Mouse (Mus musculus) kidney, embryonic 16.5 days (tissue): ENCODE measurements around the gene Awat1. TPM values are rescaled to one million over a fixed set of nuclear protein-coding genes. Genes with fewer than 3 reads are reported as not detected.

Experiments
- ATAC-seq: fragments of 200-750 bp; cut with Nextera tagmentation; 2 replicates; pipeline ENCODE4 v1.8.0; 2017; ENCODE audit warnings: moderate TSS enrichment; ENCODE audit not compliant: low FRiP score, low TSS enrichment
- H3K27ac ChIP-seq: fragments of 300-500 bp; sonication (generic); 2 replicates; pipeline ENCODE4 v1.5.1; 2014; ENCODE audit warnings: low read length
- H3K27me3 ChIP-seq: fragments of 300-500 bp; sonication (generic); 2 replicates; pipeline ENCODE4 v1.6.1; 2014; ENCODE audit warnings: low read length, control low read depth, mixed read lengths; ENCODE audit not compliant: insufficient read depth
- H3K36me3 ChIP-seq: fragments of 300-500 bp; sonication (generic); 2 replicates; pipeline ENCODE4 v1.6.1; 2014; ENCODE audit warnings: low read length, control low read depth, mixed read lengths; ENCODE audit not compliant: insufficient read depth
- H3K4me1 ChIP-seq: fragments of 300-500 bp; sonication (generic); 2 replicates; pipeline ENCODE4 v1.6.1; 2014; ENCODE audit warnings: low read length, control low read depth, mixed read lengths; ENCODE audit not compliant: insufficient read depth
- H3K4me2 ChIP-seq: fragments of 300-500 bp; sonication (generic); replicated peaks from 2 replicates; pipeline ENCODE4 v1.6.1; 2014; ENCODE audit warnings: low read depth, low read length
- H3K4me3 ChIP-seq: fragments of 300-500 bp; sonication (generic); 2 replicates; pipeline ENCODE4 v1.5.1; 2014; ENCODE audit warnings: mild to moderate bottlenecking, low read length
- H3K9ac ChIP-seq: fragments of 300-500 bp; sonication (generic); replicated peaks from 2 replicates; pipeline ENCODE4 v1.6.1; 2014; ENCODE audit warnings: low read length
- H3K9me3 ChIP-seq: fragments of 300-500 bp; sonication (generic); 2 replicates; pipeline ENCODE4 v1.6.1; 2016; ENCODE audit warnings: low read length, control low read depth
- WGBS: fragments of 180-500 bp; shearing (Covaris S2); extraction: QIAGEN DNeasy Blood & Tissue Kit; methylation state at CpG from one replicate; pipeline ENCODE4 v1.1.7; 2014; 5-methylcytosine and 5-hydroxymethylcytosine counted together
- polyA plus RNA-seq: library from polyadenylated mRNA; unstranded; fragments of >200 nt; fragmentation: Nextera tagmentation; extraction: Ambion mirVana; gene quantifications from 2 replicates; pipeline ENCODE4 v1.2.1, GENCODE M21; 2015

Awat1 gene
- polyA plus RNA-seq, 1 experiment from 2014 or later: not detected

DNA sequence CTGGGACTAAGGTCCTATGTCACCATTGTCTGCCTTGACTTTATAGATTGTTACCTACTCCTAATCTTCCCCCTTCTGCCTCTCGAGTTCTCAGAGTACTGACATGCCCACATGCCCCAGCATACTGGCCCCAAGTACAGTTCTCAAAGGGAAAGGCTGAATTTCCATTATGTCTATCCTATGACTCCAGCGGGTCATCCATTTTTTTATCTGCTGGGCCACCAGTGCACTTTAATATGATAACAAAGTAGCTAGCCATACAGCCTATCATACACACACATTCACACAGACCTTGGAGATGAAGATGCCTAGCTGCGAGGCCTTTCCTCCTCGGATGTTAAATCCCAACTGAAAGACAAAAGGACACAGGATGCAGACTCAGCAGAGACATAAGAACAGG lies 52.2 kb downstream of the Awat1 start:
- no peak overlapping the region for H3K9ac ChIP-seq
- H3K9me3 ChIP-seq: no peaks in the 10 kb centered on the region
- 90% methylated on average over 4 of the region's 4 CpGs for WGBS
- H3K4me3 ChIP-seq: no peak overlapping the region
- ATAC-seq: no peak
- peaks cover 10% of the 10 kb centered on the region; the same call in 1 of the 2 replicates for H3K36me3 ChIP-seq
- no peaks in the 10 kb centered on the region for H3K4me1 ChIP-seq
- no peak overlapping the region for H3K4me2 ChIP-seq
- peaks cover 3% of the 10 kb centered on the region; the same call in 1 of the 2 replicates for H3K27me3 ChIP-seq
- H3K27ac ChIP-seq: no peak overlapping the region

GRCm38 (mm10) chrX:100625146-100625545 lies 53.1 kb downstream of the Awat1 start:
- Histone ChIP-seq H3K4me1 (no peaks in the 10 kb centered on the region), H3K4me2 (peak overlapping the region; percentile 52), H3K9me3 (no peaks in the 10 kb centered on the region), H3K27ac (no peak overlapping the region), H3K27me3 (peaks cover 3% of the 10 kb centered on the region; the same call in 1 of the 2 replicates), H3K36me3 (peaks cover 10% of the 10 kb centered on the region; the same call in 1 of the 2 replicates), H3K9ac (peak overlapping the region; percentile 69), H3K4me3 (peak overlapping the region; percentile 65)
- 38% methylated on average over 7 of the region's 7 CpGs for WGBS
- no peak for ATAC-seq

- Histone ChIP-seq H3K9me3 (no peaks in the 10 kb centered on the region), H3K4me2 (peak within 1 kb of the TSS; percentile 56), H3K4me1 (no peaks in the 10 kb centered on the region), H3K4me3 (peak within 1 kb of the TSS; percentile 65), H3K9ac (peak within 1 kb of the TSS; percentile 69), H3K36me3 (peaks cover 10% of the 10 kb centered on the region; the same call in 1 of the 2 replicates), H3K27me3 (peaks cover 3% of the 10 kb centered on the region; the same call in 1 of the 2 replicates), H3K27ac (peak within 1 kb of the TSS; percentile 69)
- ATAC-seq: no peak
- WGBS: 34% methylated on average over 3 of the region's 3 CpGs
Observed at GRCm38 (mm10) chrX:100625546-100625801, 53.4 kb downstream of the Awat1 start, which contains the start of gene Kif4. Kif4 (plus strand) TSS chrX:100625737.

- peak within 1 kb of the TSS; percentile 69 for H3K9ac ChIP-seq
- peaks cover 10% of the 10 kb centered on the region; the same call in 1 of the 2 replicates for H3K36me3 ChIP-seq
- H3K27ac ChIP-seq: peak within 1 kb of the TSS; percentile 69
- H3K4me2 ChIP-seq: peak within 1 kb of the TSS; percentile 56
- no peaks in the 10 kb centered on the region for H3K4me1 ChIP-seq
- 25% methylated on average over 62 of the region's 62 CpGs for WGBS
- H3K27me3 ChIP-seq: peaks cover 3% of the 10 kb centered on the region; the same call in 1 of the 2 replicates
- no peaks in the 10 kb centered on the region for H3K9me3 ChIP-seq
- H3K4me3 ChIP-seq: peak within 1 kb of the TSS; percentile 65
- peak; percentile 100 for ATAC-seq
Observed at GRCm38 (mm10) chrX:100625802-100626793, 54.0 kb downstream of the Awat1 start, which contains the start of gene Pdzd11. Pdzd11 (minus strand) TSS chrX:100626568.

Other genes with a start within 250 kb of the Awat1 start
- gene Otud6a, start 143.2 kb upstream of the Awat1 start, polyA plus RNA-seq: not detected in 2 replicates
- gene Awat2, start 129.5 kb upstream of the Awat1 start, polyA plus RNA-seq: 0.54 and 0.71 TPM in 2 replicates
- 41.5 and 45.0 TPM in 2 replicates for gene Igbp1, start 78.0 kb upstream of the Awat1 start, polyA plus RNA-seq
- not detected in 2 replicates for gene Dgat2l6, start 47.4 kb upstream of the Awat1 start, polyA plus RNA-seq
- not detected in 2 replicates for gene P2ry4, start 22.6 kb downstream of the Awat1 start, polyA plus RNA-seq
- gene Arr3, start 33.2 kb downstream of the Awat1 start, polyA plus RNA-seq: not detected in 2 replicates
- 30.5 and 32.0 TPM in 2 replicates for gene Kif4, start 53.5 kb downstream of the Awat1 start, polyA plus RNA-seq
- gene Pdzd11, start 54.3 kb downstream of the Awat1 start, polyA plus RNA-seq: 106 and 115 TPM in 2 replicates
- gene Gdpd2, start 157.6 kb downstream of the Awat1 start, polyA plus RNA-seq: 2.0 and 2.3 TPM in 2 replicates
- 6.7 and 9.1 TPM in 2 replicates for gene Dlg3, start 195.5 kb downstream of the Awat1 start, polyA plus RNA-seq